Mouse (Mus musculus) skeletal muscle tissue, adult 2 months (tissue): ENCODE measurements around the gene Birc6.

Experiments
- DNase-seq: peaks from one replicate; pipeline ENCODE4 v3.0.0-alpha.2; 2012; ENCODE audit warnings: low read depth, low spot score

The Birc6 gene

GRCm38 (mm10) chr17:74707637-74708152, 179.6 kb downstream of the Birc6 start:
- no peak for DNase-seq

- DNase-seq, result no peak
Measured at GRCm38 (mm10) chr17:74710731-74711130, 182.6 kb downstream of the Birc6 start.

- no peak for DNase-seq
Measured at GRCm38 (mm10) chr17:74711627-74712026, 183.5 kb downstream of the Birc6 start.

GRCm38 (mm10) chr17:74715128-74715527, 187.0 kb downstream of the Birc6 start:
- no peak for DNase-seq

- DNase-seq, result no peak
Measured at GRCm38 (mm10) chr17:74715724-74716123, 187.6 kb downstream of the Birc6 start.

GRCm38 (mm10) chr17:74716643-74717042, 188.5 kb downstream of the Birc6 start:
- DNase-seq, result no peak

- DNase-seq, result no peak
Measured at GRCm38 (mm10) chr17:74717091-74717617, 189.1 kb downstream of the Birc6 start.

- DNase-seq, result peak; percentile 96
Measured at GRCm38 (mm10) chr17:74717618-74718151, 189.6 kb downstream of the Birc6 start, which contains the start of gene Ttc27. Ttc27 (plus strand) TSS chr17:74717732.

GRCm38 (mm10) chr17:74732872-74733271, 204.8 kb downstream of the Birc6 start:
- DNase-seq, result no peak

GRCm38 (mm10) chr17:74735392-74735791, 207.3 kb downstream of the Birc6 start:
- DNase-seq, result no peak

GRCm38 (mm10) chr17:74749659-74750058, 221.6 kb downstream of the Birc6 start:
- no peak for DNase-seq

- DNase-seq, result no peak
Measured at GRCm38 (mm10) chr17:74751026-74751425, 222.9 kb downstream of the Birc6 start.
